Mouse (Mus musculus) myocyte (in vitro differentiated cells): ENCODE measurements around the gene Mrps18c.

ENCODE experiments used
- E2F4 ChIP-seq: IDR thresholded peaks from one replicate; pipeline ENCODE4 v1.6.1; 2011; ENCODE audit warnings: mild to moderate bottlenecking, control low read depth, moderate library complexity; ENCODE audit not compliant: insufficient read depth
- MAX ChIP-seq: IDR thresholded peaks from one replicate; pipeline ENCODE4 v1.6.1; 2011; ENCODE audit warnings: low read depth, mild to moderate bottlenecking, control low read depth
- POLR2A ChIP-seq: IDR thresholded peaks from one replicate; pipeline ENCODE4 v1.6.1; 2011; ENCODE audit warnings: low read depth, mild to moderate bottlenecking, control low read depth, moderate library complexity; ENCODE audit not compliant: insufficient read length
- POLR2AphosphoS2 ChIP-seq: IDR thresholded peaks from one replicate; pipeline ENCODE4 v1.6.1; 2011; ENCODE audit warnings: low read depth, control low read depth; ENCODE audit not compliant: insufficient read length
- TCF12 ChIP-seq: IDR thresholded peaks from one replicate; pipeline ENCODE4 v1.6.1; 2011; ENCODE audit warnings: mild to moderate bottlenecking, control low read depth; ENCODE audit not compliant: poor library complexity, insufficient read depth, severe bottlenecking
- USF1 ChIP-seq: IDR thresholded peaks from one replicate; pipeline ENCODE4 v1.6.1; 2011; ENCODE audit warnings: low read depth, mild to moderate bottlenecking, control low read depth, moderate library complexity

- TF ChIP-seq USF1 = no peak
- no peak for TF ChIP-seq MAX
- TF ChIP-seq POLR2A = no peak
- TF ChIP-seq POLR2AphosphoS2 = no peak
- no peak for TF ChIP-seq E2F4
- no peak for TF ChIP-seq TCF12
Measured at GRCm38 (mm10) chr5:100760049-100760663, 38.3 kb upstream of the Mrps18c start.
